Mouse (Mus musculus) small intestine, adult 2 months (tissue): Measurements from ENCODE around the gene Plppr2. TPM values are rescaled to one million over a fixed set of nuclear protein-coding genes. Genes with fewer than 3 reads are reported as not detected.

Source experiments
- H3K27ac ChIP-seq: fragments of 200-500 bp; 2 replicates; pipeline ENCODE4 v1.5.1; 2012; ENCODE audit warnings: low read depth, low read length, control low read depth, inconsistent platforms; ENCODE audit not compliant: insufficient read depth
- H3K27me3 ChIP-seq: fragments of 200-500 bp; 2 replicates; pipeline ENCODE4 v1.6.1; 2012; ENCODE audit warnings: mild to moderate bottlenecking, moderate library complexity, low read length, inconsistent platforms; ENCODE audit not compliant: control insufficient read depth, insufficient read depth
- H3K36me3 ChIP-seq: fragments of 200-500 bp; 2 replicates; pipeline ENCODE4 v1.6.1; 2012; ENCODE audit warnings: mild to moderate bottlenecking, low read length, control low read depth, inconsistent platforms; ENCODE audit not compliant: control insufficient read depth, insufficient read depth
- H3K4me1 ChIP-seq: fragments of 200-500 bp; 2 replicates; pipeline ENCODE4 v1.6.1; 2012; ENCODE audit warnings: low read length, inconsistent platforms, mixed read lengths; ENCODE audit not compliant: control insufficient read depth, insufficient read depth, insufficient read length
- H3K4me3 ChIP-seq: fragments of 200-500 bp; 2 replicates; pipeline ENCODE4 v1.5.1; 2012; ENCODE audit warnings: low read depth, mild to moderate bottlenecking, control low read depth, inconsistent platforms, low read length, moderate library complexity
- CTCF ChIP-seq: fragments of 200-500 bp; IDR thresholded peaks from 2 replicates; pipeline ENCODE4 v1.5.1; 2012; ENCODE audit warnings: low read depth, mild to moderate bottlenecking, control low read depth, inconsistent platforms, low read length, moderate library complexity, mixed read lengths; ENCODE audit not compliant: insufficient replicate concordance, insufficient read length; ENCODE audit errors: extremely low read depth
- POLR2A ChIP-seq: fragments of 200-500 bp; IDR thresholded peaks from 2 replicates; pipeline ENCODE4 v1.6.1; 2012; ENCODE audit warnings: low read depth, mild to moderate bottlenecking, control low read depth, inconsistent platforms, low read length, moderate library complexity
- WGBS: fragments of 180-500 bp; shearing (Covaris S2); methylation state at CpG from one replicate; pipeline ENCODE4 v1.1.7; 2018; 5-methylcytosine and 5-hydroxymethylcytosine counted together
- polyA plus RNA-seq: library from polyadenylated mRNA; depleted of rRNA; stranded (reverse); fragments of >200 nt; gene quantifications from 2 replicates; pipeline ENCODE4 v1.2.3, GENCODE M21; 2012

Gene Plppr2
- polyA plus RNA-seq, 1 experiment = 5.5 TPM

DNA sequence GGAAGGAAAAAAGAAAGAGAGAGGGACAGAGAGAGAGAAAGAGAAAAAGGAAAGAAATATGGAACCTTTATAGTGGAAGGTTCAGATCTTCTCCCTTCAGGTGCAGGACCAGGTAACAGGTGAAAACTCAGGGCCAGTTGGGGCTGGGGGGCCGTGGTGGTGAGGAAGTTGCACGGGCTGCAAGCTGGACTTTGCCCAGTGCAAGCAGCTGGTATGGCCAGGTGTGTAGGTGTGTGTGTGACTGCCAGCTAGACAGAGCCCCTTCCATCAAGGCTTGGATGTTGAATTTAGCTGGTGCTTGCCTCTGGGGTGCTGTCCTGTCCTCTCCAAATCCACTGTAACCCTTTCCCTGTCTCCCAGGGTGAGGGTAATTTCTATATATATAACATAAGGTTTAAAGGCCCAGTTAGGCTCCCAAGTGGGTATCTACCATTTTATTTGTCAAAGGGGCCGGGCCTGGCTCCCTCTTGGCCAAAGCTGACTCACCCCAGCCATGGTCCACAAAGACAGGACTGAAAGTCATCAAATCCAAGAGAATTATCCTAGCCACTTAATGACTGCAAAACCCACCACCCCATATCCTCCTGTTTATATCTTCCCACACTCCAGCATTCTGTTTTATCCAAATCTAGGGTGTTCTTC lies 19.9 kb upstream of the Plppr2 start:
- Histone ChIP-seq H3K4me3 (peak overlapping the region; percentile 70), H3K4me1 (peaks cover 9% of the 10 kb centered on the region), H3K27me3 (no peaks in the 10 kb centered on the region), H3K36me3 (peaks cover 1% of the 10 kb centered on the region; the same call in 1 of the 2 replicates), H3K27ac (no peak overlapping the region)
- 23% methylated on average over 3 of the region's 3 CpGs for WGBS
- no peak for TF ChIP-seq CTCF
- no peak for TF ChIP-seq POLR2A

- Histone ChIP-seq H3K36me3 (peaks cover 1% of the 10 kb centered on the region; the same call in 1 of the 2 replicates), H3K4me1 (peaks cover 9% of the 10 kb centered on the region), H3K4me3 (peak overlapping the region; percentile 70), H3K27ac (peak overlapping the region; percentile 45), H3K27me3 (no peaks in the 10 kb centered on the region)
- TF ChIP-seq POLR2A (no peak), CTCF (no peak)
- 2% methylated on average over 35 of the region's 35 CpGs for WGBS
Measured at GRCm38 (mm10) chr9:21917493-21918034, 19.3 kb upstream of the Plppr2 start.

GRCm38 (mm10) chr9:21918035-21918592 lies 18.7 kb upstream of the Plppr2 start, which contains the start of gene Rab3d:
Rab3d (minus strand) TSS chr9:21918192.
- H3K4me1 ChIP-seq = peaks cover 9% of the 10 kb centered on the region
- TF ChIP-seq CTCF = no peak
- TF ChIP-seq POLR2A = peak; percentile 11; the same call in 1 of the 2 replicates
- peak within 1 kb of the TSS; percentile 45 for H3K27ac ChIP-seq
- H3K36me3 ChIP-seq = peaks cover 1% of the 10 kb centered on the region; the same call in 1 of the 2 replicates
- under 1% methylated on average over 36 of the region's 36 CpGs for WGBS
- H3K27me3 ChIP-seq = no peaks in the 10 kb centered on the region
- H3K4me3 ChIP-seq = peak within 1 kb of the TSS; percentile 70

DNA sequence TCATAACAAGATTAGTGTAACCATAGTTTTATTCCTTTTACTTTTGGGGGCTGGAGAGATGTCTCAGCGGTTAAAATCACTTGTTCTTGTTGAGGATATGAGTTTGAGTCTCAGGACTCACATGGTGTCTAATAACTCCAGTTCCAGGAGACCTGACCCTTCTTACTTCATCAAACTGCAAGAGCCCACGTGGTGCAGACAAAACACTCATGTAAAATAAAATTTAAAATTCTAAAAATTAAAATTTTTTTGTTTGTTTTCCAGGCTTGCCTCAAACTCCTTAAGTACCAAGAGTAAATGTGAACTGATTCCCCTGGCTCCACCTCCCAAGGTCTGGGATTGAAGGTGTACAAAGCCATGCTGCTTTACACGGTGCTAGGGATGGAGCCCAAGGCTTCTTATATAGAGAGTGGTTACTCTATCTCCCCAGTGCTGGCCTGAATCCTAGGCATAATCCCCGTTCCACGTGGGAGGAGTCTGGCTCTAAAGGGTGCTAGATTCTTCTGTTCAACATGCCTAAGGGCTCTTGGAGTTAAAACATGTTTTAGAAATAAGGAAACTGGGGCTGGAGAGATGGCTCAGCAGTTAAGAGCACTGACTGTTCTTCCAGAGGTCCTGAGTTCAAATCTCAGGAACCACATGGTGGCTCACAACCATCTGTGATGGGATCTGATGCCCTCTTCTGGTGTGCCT lies 18.0 kb upstream of the Plppr2 start:
- Histone ChIP-seq H3K4me3 (no peak overlapping the region), H3K27ac (no peak overlapping the region)

DNA sequence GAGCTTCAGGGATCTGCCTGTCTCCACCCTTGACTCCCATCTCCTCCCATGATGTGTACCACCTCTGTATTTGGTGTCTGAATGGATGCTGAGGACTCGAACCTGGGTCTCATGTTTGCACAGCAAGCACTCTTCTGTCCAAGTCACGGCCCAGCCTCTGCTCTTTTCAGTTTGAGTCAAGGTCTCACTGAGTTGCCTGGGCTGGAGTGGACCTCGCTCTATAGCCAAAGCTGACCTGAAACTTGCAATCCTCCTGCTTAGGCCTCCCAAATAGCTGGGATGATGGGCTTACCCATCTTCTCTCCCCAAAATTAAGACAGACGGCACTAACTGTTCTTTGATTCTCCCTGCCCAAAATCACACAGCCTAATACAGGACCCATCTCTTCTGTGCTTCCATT lies 13.8 kb upstream of the Plppr2 start:
- no peaks in the 10 kb centered on the region for H3K27me3 ChIP-seq

More for the DNA sequence above, 18.0 kb upstream of the Plppr2 start:
- Histone ChIP-seq H3K36me3 (no peaks in the 10 kb centered on the region), H3K27me3 (no peaks in the 10 kb centered on the region), H3K4me1 (peaks cover 11% of the 10 kb centered on the region)
- WGBS = 37% methylated on average over 5 of the region's 5 CpGs
- no peak for TF ChIP-seq CTCF
- TF ChIP-seq POLR2A = no peak

DNA sequence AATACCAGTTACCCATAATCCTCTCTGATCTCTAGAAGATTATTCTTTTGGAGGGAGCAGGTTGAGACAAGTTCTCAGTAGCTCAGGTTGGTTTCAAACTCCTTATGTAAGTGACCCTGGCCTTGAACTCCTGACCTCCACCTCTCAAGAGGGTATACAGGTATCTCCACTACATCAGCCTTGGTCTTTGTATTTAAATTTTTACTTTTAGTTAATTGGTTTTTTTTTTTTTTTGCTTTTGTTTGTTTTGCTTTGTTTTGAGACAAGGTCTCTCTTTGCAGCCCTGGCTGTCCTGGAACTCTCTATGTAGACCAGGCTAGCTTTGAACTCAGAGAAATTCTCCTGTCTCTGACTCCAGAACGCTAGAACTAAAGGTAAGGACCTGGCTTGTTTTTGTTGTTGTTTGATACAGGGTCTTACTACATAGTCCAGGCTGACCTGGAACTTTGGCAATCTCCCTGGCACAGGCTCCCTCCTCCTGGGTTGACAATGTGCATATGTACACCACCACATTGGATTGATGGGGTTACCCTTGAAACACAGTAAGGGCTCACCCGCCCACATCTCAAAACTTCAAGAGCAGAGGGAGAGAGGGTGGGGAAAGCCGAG lies 13.2 kb upstream of the Plppr2 start:
- 37% methylated on average over 3 of the region's 3 CpGs for WGBS
- TF ChIP-seq CTCF = no peak
- no peak for TF ChIP-seq POLR2A
- Histone ChIP-seq H3K4me3 (no peak overlapping the region), H3K27me3 (no peaks in the 10 kb centered on the region), H3K27ac (peak overlapping the region; percentile 46), H3K36me3 (0 out of 2 replicates have a peak, but pooled peaks cover 2% of the 10 kb centered on the region), H3K4me1 (peaks cover 15% of the 10 kb centered on the region)

More for the DNA sequence above, 13.8 kb upstream of the Plppr2 start:
- H3K27ac ChIP-seq = no peak overlapping the region
- TF ChIP-seq POLR2A (no peak), CTCF (no peak)
- peaks cover 17% of the 10 kb centered on the region for H3K4me1 ChIP-seq
- 0 out of 2 replicates have a peak, but pooled peaks cover 2% of the 10 kb centered on the region for H3K36me3 ChIP-seq
- 90% methylated on average over 4 of the region's 4 CpGs for WGBS
- H3K4me3 ChIP-seq = no peak overlapping the region

GRCm38 (mm10) chr9:21924099-21924493 lies 12.7 kb upstream of the Plppr2 start:
- no peak for TF ChIP-seq CTCF
- TF ChIP-seq POLR2A = no peak
- H3K27me3 ChIP-seq = no peaks in the 10 kb centered on the region
- no peak overlapping the region for H3K4me3 ChIP-seq
- WGBS = 29% methylated on average over 6 of the region's 6 CpGs
- peak overlapping the region; percentile 63 for H3K27ac ChIP-seq
- 0 out of 2 replicates have a peak, but pooled peaks cover 2% of the 10 kb centered on the region for H3K36me3 ChIP-seq
- peaks cover 15% of the 10 kb centered on the region for H3K4me1 ChIP-seq
